Mouse (Mus musculus) CD8-positive naive resting alpha-beta T cell, adult 2 months (primary cell): ENCODE measurements around the gene Pmepa1.
A peak's percentile ranks its signal among the peaks of the same experiment; 100 is the strongest.

ENCODE experiments used
- DNase-seq, 2 experiments: peaks; one replicate each; pipeline ENCODE4 v3.0.0; 2022; ENCODE audit warnings: low read depth in 2 of 2, low spot score in 2 of 2

Gene Pmepa1

DNA sequence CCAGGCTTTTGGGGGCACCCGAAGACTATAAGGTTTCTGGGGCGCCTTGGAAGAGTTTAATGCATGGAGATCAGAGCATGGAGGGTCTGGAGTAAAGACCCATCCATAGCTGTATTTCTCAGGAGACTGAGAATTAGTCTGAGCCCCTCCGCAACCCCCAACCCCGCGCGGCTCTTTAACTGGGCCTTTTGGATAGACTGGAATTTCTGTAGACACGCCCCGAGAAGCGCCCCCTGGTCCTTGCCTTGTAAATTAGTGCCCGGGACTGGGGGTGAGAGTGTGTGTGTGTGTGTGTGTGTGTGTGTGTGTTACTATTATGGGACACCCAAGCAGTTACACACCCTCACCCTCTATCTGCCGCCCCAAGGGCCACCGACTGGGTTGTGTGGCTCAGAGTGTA, 526 bp upstream of the Pmepa1 start:
- DNase-seq: no peak

DNA sequence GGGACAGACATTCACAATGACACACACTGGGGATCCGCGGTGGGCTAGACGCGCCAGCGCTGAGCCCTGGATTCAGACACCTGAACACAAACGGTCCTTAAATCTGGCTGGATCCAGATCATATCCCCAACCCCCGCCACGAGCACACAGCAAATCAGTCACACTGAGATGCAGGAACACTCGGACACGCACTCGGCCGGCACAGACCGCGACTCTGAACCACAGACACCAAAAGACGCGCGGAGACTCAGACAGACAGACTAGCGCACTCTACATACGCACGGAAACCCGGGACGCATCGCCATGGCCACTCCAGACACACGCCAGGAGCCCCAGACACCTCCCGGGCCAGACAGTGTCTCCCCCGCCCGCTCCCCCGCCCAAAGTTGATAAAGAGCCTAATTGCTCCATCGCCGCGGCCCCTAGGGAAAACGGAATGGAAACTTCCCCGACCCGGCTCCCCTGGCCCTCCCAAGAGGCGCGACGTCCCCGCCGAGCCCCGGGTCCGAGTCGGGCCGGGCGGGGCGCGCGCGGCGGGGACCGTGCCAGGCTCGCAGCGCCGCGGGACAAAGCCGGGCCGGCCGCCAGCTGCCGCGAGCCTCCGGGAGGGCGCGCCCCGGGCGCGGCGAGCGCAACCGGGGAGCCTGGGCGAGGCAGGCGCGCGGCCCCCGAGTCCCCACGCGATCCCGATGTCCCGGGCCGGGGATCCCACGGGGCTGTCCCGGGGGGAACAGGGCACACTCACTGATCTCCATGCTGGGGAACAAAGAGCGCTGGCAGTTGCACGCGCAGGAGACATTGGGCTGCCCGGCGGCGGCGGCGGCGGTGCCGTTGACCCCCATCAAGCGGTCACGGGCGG, 761 bp downstream of the Pmepa1 start:
- peak in 1 of 2 experiments; percentile 37 for DNase-seq

DNA sequence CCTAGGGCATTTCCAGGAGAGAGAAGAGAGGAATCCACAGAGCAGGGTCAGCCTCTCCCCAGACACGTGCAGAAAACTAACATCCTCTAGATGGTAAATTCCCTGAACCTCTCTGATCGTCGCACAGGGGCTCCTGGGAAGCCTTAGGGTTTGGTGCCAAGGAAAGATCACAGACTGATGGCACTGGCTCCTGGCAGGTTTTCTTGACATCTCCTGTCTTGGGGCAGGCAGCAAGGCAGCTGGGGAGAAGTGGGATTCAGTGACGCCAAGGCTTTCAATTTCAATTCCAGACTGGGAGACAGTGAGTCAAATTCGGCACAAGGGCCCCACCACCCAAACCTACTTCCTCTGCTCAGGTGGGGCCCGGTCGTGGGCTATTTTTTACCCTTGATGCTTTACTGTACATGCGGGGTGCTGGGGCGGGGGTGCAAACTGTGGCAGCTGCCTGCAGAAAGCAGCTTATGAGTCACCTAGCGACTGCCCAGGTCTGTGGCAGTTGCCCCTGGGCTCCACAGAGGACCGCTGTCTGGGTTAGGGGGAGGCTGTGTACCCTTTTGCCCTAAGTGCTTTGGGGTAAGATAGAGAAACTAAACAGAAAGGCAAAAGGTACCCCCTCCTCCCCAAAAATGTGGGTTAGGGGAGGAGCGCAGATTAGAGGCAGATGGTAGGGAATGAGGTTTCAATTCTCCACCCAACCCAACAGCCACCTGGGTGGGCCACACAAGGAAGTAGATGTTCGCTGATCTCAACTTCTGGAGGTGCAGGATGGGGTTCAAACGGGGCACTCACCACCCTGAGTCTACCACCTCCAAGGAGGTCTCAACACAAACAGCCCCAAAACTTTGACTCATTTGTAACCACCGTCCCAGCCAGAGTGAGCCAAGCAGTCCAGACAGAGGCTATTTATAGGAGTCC, 1.6 kb downstream of the Pmepa1 start:
- DNase-seq: peak; percentile 31 to 39

DNA sequence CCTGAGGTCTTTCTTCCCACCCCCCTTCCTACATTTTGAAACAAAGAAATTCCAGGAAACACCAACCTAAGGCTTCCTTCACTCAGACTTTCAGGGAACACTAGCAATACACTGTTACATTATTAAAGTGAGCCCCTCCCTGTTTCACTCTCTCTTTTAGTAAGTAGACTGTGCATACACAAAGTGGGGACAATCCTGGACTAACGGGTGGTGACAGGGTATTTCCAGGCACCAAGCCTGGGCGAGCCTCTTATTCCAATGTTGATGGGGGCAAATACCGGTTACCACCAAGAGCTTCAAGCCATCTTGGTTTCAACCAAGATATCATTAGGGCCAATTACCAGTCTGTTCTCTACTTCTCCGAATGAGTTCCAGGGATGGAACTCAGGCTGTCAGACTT, 2.4 kb downstream of the Pmepa1 start:
- no peak for DNase-seq

DNA sequence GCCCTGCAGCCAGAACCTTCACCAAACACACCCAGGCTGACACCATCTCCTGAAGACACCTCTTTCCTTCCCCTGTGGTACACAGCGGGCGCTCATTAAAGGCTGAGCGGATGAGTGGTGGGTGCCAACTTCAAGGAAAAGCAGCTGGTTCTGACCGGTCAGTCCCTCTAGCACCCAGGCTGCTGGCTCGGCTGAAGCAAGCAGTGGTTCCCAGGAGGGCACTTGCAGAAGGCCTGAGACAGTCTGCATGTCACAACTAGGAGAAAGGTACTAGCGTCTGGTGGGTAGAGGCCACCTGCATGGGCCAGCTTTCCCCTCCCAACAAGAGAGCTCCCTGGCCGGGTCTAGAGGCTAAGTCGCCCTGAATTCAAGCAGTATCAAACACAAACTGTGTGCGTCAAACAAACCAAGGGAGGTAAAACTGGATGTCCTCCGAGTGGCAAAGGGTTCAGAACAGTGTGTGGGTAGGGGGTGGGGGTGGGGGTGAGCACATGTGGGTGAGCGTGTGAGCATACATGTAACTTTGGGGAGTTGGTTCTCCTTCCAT, 3.9 kb downstream of the Pmepa1 start:
- no peak for DNase-seq

DNA sequence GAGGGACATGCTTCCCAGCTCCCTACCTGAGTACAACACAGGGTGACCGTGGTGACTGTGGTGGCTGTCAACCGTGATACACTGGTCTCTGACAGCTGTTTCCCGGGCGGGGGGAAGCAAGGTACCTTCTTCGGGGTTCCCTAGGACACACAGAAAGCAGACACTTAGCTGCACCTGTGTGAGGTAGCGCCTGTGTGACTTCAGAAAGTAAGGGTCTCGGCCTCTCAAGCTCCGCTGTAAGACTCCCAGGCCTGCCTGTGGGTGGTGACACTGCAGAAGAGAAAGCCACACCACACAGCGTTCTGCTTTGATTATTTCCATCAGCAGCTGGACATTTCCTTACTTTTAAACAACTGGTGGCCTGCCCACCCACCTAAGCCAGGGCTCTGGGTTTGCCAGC, 4.8 kb downstream of the Pmepa1 start:
- no peak for DNase-seq

DNA sequence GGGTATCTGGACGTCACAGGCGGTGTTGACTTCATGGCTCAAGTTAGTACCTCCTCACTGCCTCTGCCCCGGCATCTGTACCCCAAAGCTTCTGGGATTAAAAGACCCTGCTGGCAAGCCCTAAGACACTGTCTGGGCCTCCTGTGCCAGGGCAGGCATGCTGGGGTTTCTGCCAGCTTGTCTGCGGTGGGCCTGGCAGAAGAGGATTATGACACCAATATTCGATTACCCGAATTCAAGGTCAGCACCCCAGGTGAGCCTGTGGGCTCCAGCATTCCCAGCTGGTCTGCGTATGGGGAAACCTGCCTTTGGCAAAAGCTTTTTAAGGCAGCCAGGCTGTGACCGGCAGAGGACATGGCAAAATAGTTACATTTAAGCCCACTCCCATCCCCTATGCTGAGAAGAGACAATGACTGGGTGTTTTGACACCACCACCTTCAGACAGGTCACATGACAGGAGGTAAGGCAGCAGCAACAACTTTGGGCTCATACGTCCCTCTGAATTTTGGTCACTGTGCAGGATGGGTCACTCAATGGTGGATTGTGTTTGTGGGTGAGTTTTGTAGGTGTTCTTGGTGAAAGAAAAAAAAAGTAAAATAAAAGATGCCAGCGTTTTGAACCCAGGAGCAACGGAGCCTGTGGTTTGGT, 5.6 kb downstream of the Pmepa1 start:
- no peak for DNase-seq

DNA sequence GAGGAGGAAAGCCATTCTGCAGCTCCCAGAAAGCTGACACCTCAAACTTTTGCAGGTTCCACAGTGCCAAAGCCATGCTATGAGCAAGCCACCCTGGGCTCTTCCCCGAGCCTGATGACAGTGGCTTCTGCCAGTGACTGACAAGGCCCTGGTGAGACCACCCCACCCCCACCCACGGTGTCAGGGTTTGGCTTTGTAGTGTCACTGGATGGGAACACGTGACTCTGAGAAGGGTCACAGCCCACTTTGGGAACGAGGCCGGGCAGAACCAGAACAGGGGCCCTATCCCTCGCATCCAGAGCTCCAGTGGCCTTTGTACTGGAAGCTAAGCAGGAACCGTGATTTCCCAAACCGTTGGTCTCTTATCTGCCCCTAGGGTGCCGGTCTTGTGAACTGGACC, 6.1 kb downstream of the Pmepa1 start:
- no peak for DNase-seq

DNA sequence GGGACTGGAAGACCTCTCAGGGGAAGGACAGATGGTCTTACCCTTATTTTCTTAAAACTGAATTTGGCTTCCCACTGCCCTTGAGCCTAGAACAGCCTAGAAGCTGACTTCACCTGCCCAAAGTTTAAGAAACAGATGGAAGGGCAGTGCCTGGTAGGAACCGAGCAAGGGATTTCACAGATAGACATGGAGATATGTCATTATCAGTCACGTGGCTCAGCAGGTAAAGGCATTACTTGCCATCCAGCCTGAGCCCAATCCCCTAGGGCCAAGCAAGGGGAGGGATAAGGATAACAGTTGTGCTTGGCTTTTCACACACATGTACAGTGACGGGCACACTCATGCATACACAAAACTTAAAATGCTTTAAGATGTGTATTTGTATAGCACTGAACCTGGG, 8.8 kb downstream of the Pmepa1 start:
- no peak for DNase-seq

DNA sequence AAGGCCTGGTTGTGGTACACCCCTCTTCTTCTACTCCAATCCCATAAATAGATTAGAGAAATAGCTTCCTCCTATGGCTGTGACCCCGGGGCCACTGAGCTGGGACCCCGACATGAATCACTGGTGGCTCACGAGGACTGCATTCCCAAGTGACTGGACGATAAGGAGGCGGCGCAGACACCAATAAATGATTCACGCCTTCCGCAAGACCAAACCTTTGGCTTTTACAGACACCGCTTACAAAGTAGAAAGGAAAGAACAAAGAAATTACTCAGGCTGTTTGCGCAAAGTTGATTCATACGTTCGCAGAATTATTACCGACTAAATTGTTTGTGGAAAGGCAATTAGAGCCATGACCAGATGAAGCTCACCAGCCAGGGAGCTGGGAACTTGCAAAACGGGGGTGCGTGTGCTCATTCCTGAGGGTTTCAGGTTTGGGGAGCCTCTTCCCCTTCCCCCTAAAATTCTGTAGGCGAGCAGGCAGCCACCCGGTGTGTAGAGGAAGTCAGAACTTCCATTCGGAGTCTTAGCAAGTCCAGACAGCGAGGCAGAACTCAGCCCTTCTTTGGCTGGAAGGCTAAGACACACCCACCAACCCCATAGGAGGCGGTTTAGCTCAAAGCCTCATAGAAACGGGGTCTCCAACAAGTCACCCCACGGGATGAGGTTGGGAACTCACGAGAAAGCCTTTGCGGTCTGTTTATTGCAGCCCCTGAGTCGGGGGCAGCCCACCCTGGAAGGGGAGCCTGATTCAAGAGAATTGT, 9.8 kb downstream of the Pmepa1 start:
- DNase-seq: no peak

DNA sequence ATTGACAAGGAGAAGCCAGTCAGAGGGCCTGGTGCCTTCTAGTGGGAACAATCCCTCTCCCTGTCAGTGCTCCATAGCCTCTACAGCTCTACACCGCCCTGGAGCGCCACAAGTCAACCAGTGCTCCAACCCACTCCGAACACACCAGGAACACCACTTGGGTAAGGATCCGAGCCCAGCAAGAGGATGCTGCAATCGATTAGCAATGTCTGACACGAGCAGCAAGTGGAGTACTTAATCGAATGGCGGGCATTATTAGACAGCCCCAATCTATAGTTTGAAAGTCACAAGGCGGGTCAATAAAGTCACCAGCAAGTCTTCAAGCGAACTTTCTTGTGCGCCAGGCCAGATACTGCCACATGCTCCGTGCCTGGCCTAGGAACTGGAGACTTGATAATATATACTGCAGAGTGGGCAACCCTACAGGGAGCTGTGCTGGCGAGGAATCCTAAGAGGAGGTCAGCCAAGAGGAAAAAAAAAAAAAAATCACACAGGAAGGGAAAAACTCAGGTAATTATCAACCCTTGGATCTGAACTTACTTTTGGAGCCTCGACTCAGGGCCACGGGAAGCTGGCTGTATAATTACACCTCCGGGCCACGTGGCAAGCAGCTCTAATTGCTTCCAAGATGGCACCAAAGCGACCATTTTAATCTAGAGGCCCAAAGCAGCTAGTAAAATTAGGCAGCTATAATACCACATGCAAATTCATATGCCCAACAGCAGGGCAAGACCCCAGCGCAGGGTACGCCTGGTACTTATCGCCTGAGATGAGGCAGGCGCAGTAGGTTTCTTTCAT, 10.7 kb downstream of the Pmepa1 start:
- no peak for DNase-seq

DNA sequence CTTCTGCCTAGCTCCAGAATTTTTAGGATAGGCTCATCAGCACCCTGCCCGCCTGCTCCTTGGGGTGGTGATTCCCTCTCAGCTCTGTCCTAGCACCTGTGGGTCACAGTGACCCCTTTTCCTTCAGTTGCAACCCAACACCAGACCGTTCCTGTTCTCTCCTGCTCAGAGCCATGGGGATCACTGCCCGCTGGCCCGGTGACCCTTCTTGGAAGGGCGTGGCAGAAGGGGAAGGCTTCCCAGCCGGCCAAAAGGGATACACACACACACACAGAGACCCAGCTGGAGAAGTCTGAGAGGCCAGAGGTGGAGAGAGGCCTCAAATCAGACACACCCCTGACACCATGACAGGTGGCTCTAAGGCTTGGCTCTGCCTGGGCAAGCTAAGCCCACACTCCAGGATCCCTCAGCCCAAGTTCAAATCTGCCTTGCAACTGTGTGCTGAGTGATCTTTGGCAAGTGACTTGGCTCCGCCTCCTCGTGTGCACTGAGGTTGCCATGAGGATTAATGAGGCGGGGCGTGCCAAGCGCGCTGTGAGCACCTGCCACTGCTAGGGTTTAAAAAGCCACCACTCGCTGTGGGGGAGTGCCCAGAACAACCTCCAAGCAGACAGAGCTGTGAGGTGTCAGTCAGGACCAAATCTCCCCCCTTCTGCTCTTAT, 11.7 kb downstream of the Pmepa1 start:
- peak; percentile 34 to 51 for DNase-seq

DNA sequence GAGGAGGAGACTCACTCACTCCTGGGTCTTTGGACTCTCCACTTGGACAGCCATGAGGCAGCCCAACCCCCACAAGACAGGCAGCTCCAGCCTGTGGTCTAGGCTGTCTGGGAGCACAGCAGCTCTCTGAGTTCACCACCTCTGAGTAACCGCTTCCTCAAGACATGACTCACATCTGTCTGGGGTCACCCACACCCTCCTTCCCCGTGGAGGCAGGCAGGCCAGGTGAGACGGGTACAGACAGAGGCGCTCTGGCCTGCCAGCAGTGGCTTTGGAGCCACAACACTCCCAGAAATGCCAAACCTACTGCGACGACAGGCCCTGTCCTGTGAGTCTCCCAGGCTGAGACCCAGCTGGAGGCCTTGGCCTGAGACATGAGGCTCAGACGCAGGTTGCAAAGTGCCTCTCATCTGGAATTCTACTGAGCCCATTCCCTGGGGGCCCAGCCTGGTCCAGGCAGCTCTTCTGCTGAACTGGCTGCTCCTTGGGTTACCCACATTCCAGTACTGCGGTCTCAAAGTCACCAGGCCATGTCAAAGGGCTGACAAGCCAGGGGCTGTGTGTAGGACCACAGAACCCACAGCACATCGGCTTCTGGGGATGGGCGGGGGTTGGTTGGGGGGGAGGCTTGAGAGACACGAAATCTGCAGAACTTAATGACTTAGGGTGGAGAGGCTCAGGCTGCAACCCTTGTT, 12.6 kb downstream of the Pmepa1 start:
- DNase-seq: peak; percentile 54 to 59

DNA sequence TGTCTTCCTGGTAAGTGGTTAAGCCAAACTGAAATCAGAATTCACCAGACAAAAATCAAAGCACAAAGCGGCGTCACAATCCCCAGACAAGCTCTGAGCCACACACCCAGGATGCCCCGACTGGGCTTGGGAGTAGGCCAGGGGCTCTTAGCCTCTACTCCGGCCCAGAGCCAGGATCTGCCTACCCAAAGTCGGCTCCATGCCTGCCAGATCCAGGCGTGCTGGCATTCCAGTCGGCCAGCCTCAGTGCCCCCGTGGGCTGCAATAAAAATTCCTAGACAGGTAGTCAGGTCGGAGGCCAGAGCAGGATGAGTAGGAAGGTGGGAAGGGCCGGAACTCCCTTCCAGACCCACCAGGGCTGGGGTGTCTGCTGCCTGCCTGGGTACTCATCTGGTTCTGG, 14.8 kb downstream of the Pmepa1 start:
- no peak for DNase-seq

DNA sequence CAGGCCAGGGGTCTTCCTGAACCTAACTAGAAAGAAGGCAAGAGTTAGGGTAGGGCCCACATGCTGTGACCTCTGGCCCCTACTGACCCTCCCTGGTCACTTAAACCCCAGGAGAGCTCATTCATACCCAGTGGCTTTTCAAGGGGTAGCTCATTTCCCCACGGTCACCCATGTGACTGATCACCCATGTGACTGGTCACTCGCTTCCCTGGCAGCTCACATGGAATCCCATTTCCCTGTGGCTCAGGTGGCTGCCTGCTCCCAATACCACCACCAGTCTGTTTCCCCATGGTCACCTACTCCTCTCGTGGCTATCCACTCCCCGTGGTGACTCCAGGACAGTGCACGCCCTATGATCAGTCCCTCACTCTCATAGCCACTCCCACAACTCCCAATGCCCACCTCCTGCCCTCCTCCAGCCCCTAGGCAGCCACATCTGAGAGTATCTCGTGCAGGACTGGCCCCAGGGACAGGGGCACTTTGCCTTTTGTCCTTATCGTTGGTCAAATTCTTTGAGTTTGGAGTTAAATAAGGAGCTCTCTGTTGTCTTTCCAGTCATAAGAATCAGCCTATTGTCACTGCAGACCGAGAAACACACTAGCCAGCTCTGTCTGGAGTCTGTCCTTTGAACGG, 17.8 kb downstream of the Pmepa1 start:
- no peak for DNase-seq

DNA sequence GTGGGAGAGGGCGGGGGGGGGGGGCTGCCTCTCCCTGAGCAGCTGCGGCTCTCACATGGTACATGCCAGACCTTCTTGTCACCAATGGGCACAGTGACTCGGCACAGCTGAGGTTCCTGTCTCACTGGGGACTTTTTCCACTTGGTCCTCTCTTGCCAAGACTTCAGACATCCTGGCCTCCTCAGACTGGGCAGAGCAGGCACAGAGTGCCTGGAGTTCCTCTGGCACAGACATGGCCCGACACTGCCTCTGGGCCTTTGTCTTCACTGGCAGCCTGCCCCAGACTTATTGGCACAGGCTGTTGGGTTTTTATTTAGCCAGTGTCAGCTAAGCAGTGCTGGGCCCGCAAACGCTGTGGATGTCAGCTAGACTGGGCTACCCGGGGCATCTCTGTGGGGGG, 18.7 kb downstream of the Pmepa1 start:
- no peak for DNase-seq

DNA sequence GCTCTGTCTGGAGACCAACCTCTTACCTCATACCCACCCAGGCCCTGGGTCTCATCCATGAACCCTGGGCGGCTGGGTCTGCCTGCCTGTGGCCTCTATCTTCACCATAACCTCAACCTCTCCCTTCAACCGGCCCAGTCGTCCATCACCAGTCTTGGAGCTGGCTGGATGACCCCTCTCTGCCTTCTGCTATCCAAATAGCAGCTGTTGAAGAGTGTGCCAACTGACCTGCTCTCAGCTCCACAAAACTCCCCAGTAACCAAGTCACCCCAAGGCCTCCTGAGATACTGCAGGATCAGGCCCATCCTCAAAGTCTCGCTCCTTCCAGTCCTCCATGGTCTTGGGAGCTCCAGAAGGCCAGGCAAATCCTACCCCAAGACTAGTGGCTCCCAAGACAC, 19.8 kb downstream of the Pmepa1 start:
- DNase-seq: no peak

DNA sequence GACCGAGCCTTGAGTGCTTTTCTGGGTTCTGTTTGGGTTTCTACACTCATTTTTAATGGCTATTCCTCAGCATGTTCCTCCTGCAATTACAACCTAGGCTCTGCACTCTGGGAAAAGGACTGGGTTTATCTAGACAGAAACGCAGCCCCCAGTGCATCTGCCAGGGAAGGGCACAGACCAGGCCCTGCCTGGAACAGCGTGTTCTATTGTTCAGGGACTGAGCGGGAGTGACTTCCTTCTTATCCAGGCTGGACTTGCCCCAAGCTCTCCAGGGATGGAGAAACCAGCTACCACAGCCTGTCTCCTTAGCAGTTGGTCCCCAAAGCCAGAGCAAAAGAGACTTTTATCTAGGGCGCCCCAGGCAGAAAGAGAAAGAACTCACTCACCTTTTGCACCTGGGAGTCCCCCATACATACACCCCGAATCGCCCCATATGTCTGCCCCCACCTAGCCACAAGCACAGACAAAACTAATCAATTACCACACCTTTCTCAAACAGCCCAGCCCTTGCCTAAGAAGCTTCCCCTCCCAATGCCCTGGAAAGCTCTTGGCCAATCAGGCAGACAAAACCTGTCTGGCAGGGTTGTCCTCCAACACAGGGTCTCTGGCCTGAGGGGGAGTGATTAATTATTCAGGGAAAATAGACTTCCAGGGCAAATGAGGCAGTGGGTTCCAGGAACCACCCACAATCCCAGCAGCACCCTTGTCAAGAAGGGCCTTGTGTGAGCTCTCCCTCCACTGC, 20.4 kb downstream of the Pmepa1 start:
- no peak for DNase-seq
